Mouse (Mus musculus): ENCODE results near the gene Maml2. TPM values are rescaled to one million over a fixed set of nuclear protein-coding genes. Genes with fewer than 3 reads are reported as not detected.

The Maml2 gene
- polyA plus RNA-seq, 1 experiment from 2014 or later = 3.1 TPM

GRCm38 (mm10) chr9:13500045-13500444, 202.3 kb downstream of the Maml2 start:
- no peaks in the 10 kb centered on the region for H3K9me3 ChIP-seq (ENCODE audit: control insufficient read depth)
- H3K4me3 ChIP-seq (ENCODE audit: low read depth, low read length) = no peak overlapping the region
- no peak for ATAC-seq
- H3K4me2 ChIP-seq (replicated peaks; ENCODE audit: low read depth) = no peak overlapping the region
- 76% methylated on average over 5 of the region's 5 CpGs for WGBS
- no peaks in the 10 kb centered on the region for H3K4me1 ChIP-seq (replicated peaks; ENCODE audit: control insufficient read depth, insufficient read depth, low read length)
- no peak overlapping the region for H3K9ac ChIP-seq (ENCODE audit: low read depth, low read length)
- no peak for TF ChIP-seq CTCF (IDR thresholded peaks at IDR 0.05; ENCODE audit: low read depth)
- H3K36me3 ChIP-seq (ENCODE audit: control insufficient read depth, insufficient read depth) = no peaks in the 10 kb centered on the region
- no peak overlapping the region for H3K27ac ChIP-seq (ENCODE audit: low read depth, low read length)
- no peaks in the 10 kb centered on the region for H3K27me3 ChIP-seq (replicated peaks; ENCODE audit: control insufficient read depth, insufficient read depth, low read length)

GRCm38 (mm10) chr9:13505024-13505423, 207.3 kb downstream of the Maml2 start:
- H3K9me3 ChIP-seq (ENCODE audit: control insufficient read depth) = no peaks in the 10 kb centered on the region

GRCm38 (mm10) chr9:13506956-13507821, 209.4 kb downstream of the Maml2 start:
- H3K9ac ChIP-seq (ENCODE audit: low read depth, low read length) = no peak overlapping the region
- H3K4me2 ChIP-seq (replicated peaks; ENCODE audit: low read depth) = no peak overlapping the region
- H3K27ac ChIP-seq (ENCODE audit: low read depth, low read length) = no peak overlapping the region
- no peak for ATAC-seq
- 56% methylated on average over 6 of the region's 6 CpGs for WGBS
- TF ChIP-seq CTCF (IDR thresholded peaks at IDR 0.05; ENCODE audit: low read depth) = no peak
- H3K4me1 ChIP-seq (replicated peaks; ENCODE audit: control insufficient read depth, insufficient read depth, low read length) = no peaks in the 10 kb centered on the region
- H3K9me3 ChIP-seq (ENCODE audit: control insufficient read depth) = no peaks in the 10 kb centered on the region
- no peak overlapping the region for H3K4me3 ChIP-seq (ENCODE audit: low read depth, low read length)
- no peaks in the 10 kb centered on the region for H3K36me3 ChIP-seq (ENCODE audit: control insufficient read depth, insufficient read depth)
- H3K27me3 ChIP-seq (replicated peaks; ENCODE audit: control insufficient read depth, insufficient read depth, low read length) = no peaks in the 10 kb centered on the region

More at GRCm38 (mm10) chr9:13505024-13505423, 207.3 kb downstream of the Maml2 start:
- H3K4me3 ChIP-seq (ENCODE audit: low read depth, low read length) = no peak overlapping the region
- H3K27ac ChIP-seq (ENCODE audit: low read depth, low read length) = no peak overlapping the region
- no peaks in the 10 kb centered on the region for H3K27me3 ChIP-seq (replicated peaks; ENCODE audit: control insufficient read depth, insufficient read depth, low read length)
- no peaks in the 10 kb centered on the region for H3K4me1 ChIP-seq (replicated peaks; ENCODE audit: control insufficient read depth, insufficient read depth, low read length)
- H3K9ac ChIP-seq (ENCODE audit: low read depth, low read length) = no peak overlapping the region
- H3K4me2 ChIP-seq (replicated peaks; ENCODE audit: low read depth) = no peak overlapping the region
- TF ChIP-seq CTCF (IDR thresholded peaks at IDR 0.05; ENCODE audit: low read depth) = no peak
- WGBS = 81% methylated on average over 4 of the region's 4 CpGs
- no peaks in the 10 kb centered on the region for H3K36me3 ChIP-seq (ENCODE audit: control insufficient read depth, insufficient read depth)
- ATAC-seq = no peak

- Histone ChIP-seq H3K27ac (ENCODE audit: low read depth, low read length) (no peak overlapping the region), H3K4me1 (replicated peaks; ENCODE audit: control insufficient read depth, insufficient read depth, low read length) (no peaks in the 10 kb centered on the region), H3K9me3 (ENCODE audit: control insufficient read depth) (no peaks in the 10 kb centered on the region), H3K27me3 (replicated peaks; ENCODE audit: control insufficient read depth, insufficient read depth, low read length) (no peaks in the 10 kb centered on the region), H3K9ac (ENCODE audit: low read depth, low read length) (no peak overlapping the region), H3K4me2 (replicated peaks; ENCODE audit: low read depth) (no peak overlapping the region), H3K36me3 (ENCODE audit: control insufficient read depth, insufficient read depth) (no peaks in the 10 kb centered on the region), H3K4me3 (ENCODE audit: low read depth, low read length) (no peak overlapping the region)
- 90% methylated on average over 9 of the region's 9 CpGs for WGBS
- no peak for ATAC-seq
- TF ChIP-seq CTCF (IDR thresholded peaks at IDR 0.05; ENCODE audit: low read depth) = no peak
These were observed 210.0 kb downstream of the Maml2 start for GRCm38 (mm10) chr9:13507822-13508188.

GRCm38 (mm10) chr9:13509751-13510150, 212.0 kb downstream of the Maml2 start:
- Histone ChIP-seq H3K9ac (ENCODE audit: low read depth, low read length) (no peak overlapping the region), H3K4me2 (replicated peaks; ENCODE audit: low read depth) (no peak overlapping the region), H3K9me3 (ENCODE audit: control insufficient read depth) (no peaks in the 10 kb centered on the region), H3K36me3 (ENCODE audit: control insufficient read depth, insufficient read depth) (no peaks in the 10 kb centered on the region), H3K27me3 (replicated peaks; ENCODE audit: control insufficient read depth, insufficient read depth, low read length) (no peaks in the 10 kb centered on the region), H3K27ac (ENCODE audit: low read depth, low read length) (no peak overlapping the region), H3K4me3 (ENCODE audit: low read depth, low read length) (no peak overlapping the region), H3K4me1 (replicated peaks; ENCODE audit: control insufficient read depth, insufficient read depth, low read length) (no peaks in the 10 kb centered on the region)
- 87% methylated on average over 6 of the region's 6 CpGs for WGBS
- no peak for ATAC-seq
- TF ChIP-seq CTCF (IDR thresholded peaks at IDR 0.05; ENCODE audit: low read depth) = no peak

GRCm38 (mm10) chr9:13510621-13511369, 213.0 kb downstream of the Maml2 start:
- H3K27ac ChIP-seq (ENCODE audit: low read depth, low read length) = no peak overlapping the region
- WGBS = 70% methylated on average over 5 of the region's 5 CpGs
- H3K9me3 ChIP-seq (ENCODE audit: control insufficient read depth) = no peaks in the 10 kb centered on the region
- H3K36me3 ChIP-seq (ENCODE audit: control insufficient read depth, insufficient read depth) = no peaks in the 10 kb centered on the region
- no peaks in the 10 kb centered on the region for H3K27me3 ChIP-seq (replicated peaks; ENCODE audit: control insufficient read depth, insufficient read depth, low read length)
- H3K4me1 ChIP-seq (replicated peaks; ENCODE audit: control insufficient read depth, insufficient read depth, low read length) = no peaks in the 10 kb centered on the region
- no peak overlapping the region for H3K4me2 ChIP-seq (replicated peaks; ENCODE audit: low read depth)
- H3K9ac ChIP-seq (ENCODE audit: low read depth, low read length) = no peak overlapping the region
- peak; percentile 39 for TF ChIP-seq CTCF (IDR thresholded peaks at IDR 0.05; ENCODE audit: low read depth)
- ATAC-seq = no peak
- H3K4me3 ChIP-seq (ENCODE audit: low read depth, low read length) = no peak overlapping the region

All from intestine, postnatal 0 days (tissue).